Mouse (Mus musculus): ENCODE data around the gene Ceacam16. TPM values are rescaled to one million over a fixed set of nuclear protein-coding genes. Genes with fewer than 3 reads are reported as not detected.

The Ceacam16 gene
- polyA plus RNA-seq (2012; rRNA removed), result 0.15 and 0.31 TPM in 2 replicates

GRCm38 (mm10) chr7:19861199-19861598 lies at the start of gene Ceacam16:
Ceacam16 (minus strand) TSS chr7:19861299.

GRCm38 (mm10) chr7:19887849-19888248 lies 26.8 kb upstream of the Ceacam16 start, which contains the start of gene Ceacam19:
Ceacam19 (minus strand) TSS chr7:19887965.

GRCm38 (mm10) chr7:19851858-19852570 lies 9.1 kb downstream of the Ceacam16 start, which contains the start of gene Gm19345:
Gm19345 (plus strand) TSS chr7:19852003.

GRCm38 (mm10) chr7:19822604-19823058 lies 38.5 kb downstream of the Ceacam16 start, which contains the start of gene Bcl3:
Bcl3 (minus strand) TSS chr7:19822770.

Other genes with a start within 250 kb of the Ceacam16 start
- 34.7 and 48.6 TPM in 2 replicates for gene Relb, start 231.9 kb downstream of the Ceacam16 start, polyA plus RNA-seq (2012; rRNA removed)
- 131 and 152 TPM in 2 replicates for gene Clptm1, start 196.3 kb downstream of the Ceacam16 start, polyA plus RNA-seq (2012; rRNA removed)
- gene Apoc2, start 183.4 kb downstream of the Ceacam16 start, polyA plus RNA-seq (2012; rRNA removed), result 1.2 and 3.3 TPM in 2 replicates
- gene Gm44805, start 179.9 kb downstream of the Ceacam16 start, polyA plus RNA-seq (2012; rRNA removed), result not detected in 2 replicates
- gene Apoc4, start 179.8 kb downstream of the Ceacam16 start, polyA plus RNA-seq (2012; rRNA removed), result 2.4 and 7.3 TPM in 2 replicates
- 3.8 and 11.0 TPM in 2 replicates for gene Apoc1, start 168.6 kb downstream of the Ceacam16 start, polyA plus RNA-seq (2012; rRNA removed)
- gene Apoe, start 162.1 kb downstream of the Ceacam16 start, polyA plus RNA-seq (2012; rRNA removed), result 3,327 and 3,331 TPM in 2 replicates
- gene Tomm40, start 145.9 kb downstream of the Ceacam16 start, polyA plus RNA-seq (2012; rRNA removed), result 131 and 143 TPM in 2 replicates
- 136 and 141 TPM in 2 replicates for gene Nectin2, start 110.8 kb downstream of the Ceacam16 start, polyA plus RNA-seq (2012; rRNA removed)
- gene Bcam, start 90.3 kb downstream of the Ceacam16 start, polyA plus RNA-seq (2012; rRNA removed), result 233 and 256 TPM in 2 replicates
- 8.6 and 11.5 TPM in 2 replicates for gene Cblc, start 64.5 kb downstream of the Ceacam16 start, polyA plus RNA-seq (2012; rRNA removed)
- gene Bcl3, start 38.5 kb downstream of the Ceacam16 start, polyA plus RNA-seq (2012; rRNA removed), result 78.2 and 94.4 TPM in 2 replicates
- gene Gm19345, start 9.3 kb downstream of the Ceacam16 start, polyA plus RNA-seq (2012; rRNA removed), result 0.49 and 0.91 TPM in 2 replicates
- 0.15 TPM in 2 replicates for gene Ceacam19, start 26.7 kb upstream of the Ceacam16 start, polyA plus RNA-seq (2012; rRNA removed)
- gene Pvr, start 59.9 kb upstream of the Ceacam16 start, polyA plus RNA-seq (2012; rRNA removed), result 19.3 and 26.5 TPM in 2 replicates
- gene Igsf23, start 89.5 kb upstream of the Ceacam16 start, polyA plus RNA-seq (2012; rRNA removed), result 0.68 and 1.3 TPM in 2 replicates
- gene Ceacam20, start 104.1 kb upstream of the Ceacam16 start, polyA plus RNA-seq (2012; rRNA removed), result 0.31 and 0.58 TPM in 2 replicates
- gene Nlrp9b, start 130.2 kb upstream of the Ceacam16 start, polyA plus RNA-seq (2012; rRNA removed), result 0.87 and 1.3 TPM in 2 replicates
- gene Vmn1r91, start 238.4 kb upstream of the Ceacam16 start, polyA plus RNA-seq (2012; rRNA removed), result not detected in 2 replicates

Measured in ovary, adult 2 months (tissue).